Mouse (Mus musculus) embryo, embryonic 11 days (tissue): ENCODE data around the gene Fcer1g.

ENCODE experiments used
- DNase-seq: peaks from one replicate; pipeline ENCODE4 v3.0.0-alpha.2; 2015

The Fcer1g gene

GRCm38 (mm10) chr1:171183025-171183424 is 51.1 kb downstream of the Fcer1g start:
- no peak for DNase-seq
